In genomic region chr4:63102025-63102424, GRCm38 (mm10) we compare ENCODE assay signal across 25 mouse cellular contexts. TPM values are rescaled to one million over a fixed set of nuclear protein-coding genes. Genes with fewer than 3 reads are reported as not detected.
DNase-seq lines count a peak whose midpoint lies in the region; ATAC-seq and TF ChIP-seq lines count a peak whose summit lies in the region.
"Had no signal": no experiment of that assay in that cellular context is flagged by ENCODE, and none has a peak within 500 bp of the region (broad histone marks: within the 10 kb centered on the region; RNA-seq: fewer than 3 reads in every experiment).

No protein-coding gene starts in this region.

- no peak overlapping the region for H3K9ac ChIP-seq in liver, adult 2 months (ENCODE audit: low read depth, low read length)
- no peak overlapping the region for H3K9ac ChIP-seq in liver, embryonic 11.5 days (ENCODE audit: low read depth, low read length)
- H3K9ac ChIP-seq in liver, postnatal 0 days (replicated peaks) = no peak overlapping the region
- H3K9ac ChIP-seq: embryonic facial prominence, embryonic 13.5 days; embryonic facial prominence, embryonic 15.5 days; forebrain, embryonic 12.5 days had no signal

- H3K4me1 ChIP-seq in liver, adult 2 months (ENCODE audit: control insufficient read depth, insufficient read depth, low read length) = no peaks in the 10 kb centered on the region
- H3K4me1 ChIP-seq in liver, embryonic 11.5 days (replicated peaks; ENCODE audit: control insufficient read depth, insufficient read depth, low read length) = no peaks in the 10 kb centered on the region
- H3K4me1 ChIP-seq in liver, postnatal 0 days (ENCODE audit: insufficient read depth) = peaks cover 3% of the 10 kb centered on the region; the same call in 1 of the 2 replicates
- H3K4me1 ChIP-seq: embryonic facial prominence, embryonic 13.5 days; embryonic facial prominence, embryonic 15.5 days; forebrain, embryonic 10.5 days; forebrain, embryonic 12.5 days had no signal

- H3K9me3 ChIP-seq in liver, embryonic 11.5 days (ENCODE audit: control insufficient read depth, low read length) = no peaks in the 10 kb centered on the region
- no peaks in the 10 kb centered on the region for H3K9me3 ChIP-seq in liver, postnatal 0 days (ENCODE audit: low read length)
- H3K9me3 ChIP-seq: embryonic facial prominence, embryonic 15.5 days; forebrain, embryonic 12.5 days had no signal

- no peaks in the 10 kb centered on the region for H3K36me3 ChIP-seq in liver, adult 2 months (ENCODE audit: control insufficient read depth, insufficient read depth, low read length)
- H3K36me3 ChIP-seq in liver, embryonic 11.5 days (ENCODE audit: control insufficient read depth, insufficient read depth, low read length) = no peaks in the 10 kb centered on the region; the same call in 1 of the 2 replicates
- peaks cover 15% of the 10 kb centered on the region; the same call in 1 of the 2 replicates for H3K36me3 ChIP-seq in liver, postnatal 0 days (replicated peaks; ENCODE audit: insufficient read depth, low read length)

- DNase-seq in liver, adult 2 months (ENCODE audit: extremely low read depth, low read depth, low spot score) = peak; percentile 59
- no peak for DNase-seq in liver, embryonic 11.5 days (ENCODE audit: low spot score)
- no peak for DNase-seq in liver, postnatal 0 days
- no peak for DNase-seq in liver
- DNase-seq: adrenal gland, adult 2 months; adrenal gland, postnatal 10 days; adrenal gland, postnatal 25 days; cerebellum, adult 11 months; cerebellum, adult 18-20 months; cerebellum, adult 8-10 months; cerebellum, adult 9-11 months; cerebellum, postnatal 14 days; cerebellum, postnatal 36 days; embryo, embryonic 11 days had no signal

- no peak for TF ChIP-seq POLR2A in liver, adult 2 months (IDR thresholded peaks at IDR 0.05; ENCODE audit: extremely low read depth, insufficient read depth, low read length)

- TF ChIP-seq CTCF in liver, adult 2 months (IDR thresholded peaks at IDR 0.05; ENCODE audit: low read depth, low read length) = no peak
- no peak for TF ChIP-seq CTCF in liver, postnatal 0 days (IDR thresholded peaks at IDR 0.05; ENCODE audit: low read depth)

- WGBS in liver, adult 2 months = 42% methylated on average over 4 of the region's 4 CpGs
- WGBS in liver, embryonic 11.5 days = 73% methylated on average over 4 of the region's 4 CpGs
- 65% methylated on average over 4 of the region's 4 CpGs for WGBS in liver, postnatal 0 days (ENCODE audit: insufficient replicate concordance)

- no peak for TF ChIP-seq EP300 in liver, postnatal 0 days (IDR thresholded peaks at IDR 0.05; ENCODE audit: low read depth)

- ATAC-seq in liver, embryonic 11.5 days (replicated peaks; ENCODE audit: low FRiP score) = no peak
- ATAC-seq in liver, postnatal 0 days = peak; percentile 36
- ATAC-seq: forebrain, embryonic 14.5 days; forebrain, embryonic 16.5 days had no signal

- no peaks in the 10 kb centered on the region for H3K79me2 ChIP-seq in liver, adult 2 months (ENCODE audit: control insufficient read depth, insufficient read depth, low read length)

- no peak overlapping the region for H3K27ac ChIP-seq in liver, adult 2 months (replicated peaks; ENCODE audit: insufficient read depth, low read depth, low read length)
- no peak overlapping the region for H3K27ac ChIP-seq in liver, embryonic 11.5 days (ENCODE audit: low read depth, low read length)
- no peak overlapping the region for H3K27ac ChIP-seq in liver, postnatal 0 days (ENCODE audit: low read depth)
- H3K27ac ChIP-seq: embryonic facial prominence, embryonic 13.5 days; embryonic facial prominence, embryonic 15.5 days; forebrain, embryonic 10.5 days; forebrain, embryonic 12.5 days had no signal

- no peak overlapping the region for H3K4me3 ChIP-seq in liver, adult 2 months (ENCODE audit: insufficient read depth, low read depth, low read length)
- H3K4me3 ChIP-seq in liver, embryonic 11.5 days (ENCODE audit: low read depth, low read length) = no peak overlapping the region
- H3K4me3 ChIP-seq in liver, postnatal 0 days (ENCODE audit: low read depth, low read length) = no peak overlapping the region
- H3K4me3 ChIP-seq: embryonic facial prominence, embryonic 13.5 days; embryonic facial prominence, embryonic 15.5 days; erythroblast, embryonic 14.5 days; forebrain, embryonic 10.5 days; forebrain, embryonic 12.5 days had no signal

- H3K27me3 ChIP-seq in liver, adult 2 months (ENCODE audit: control insufficient read depth, insufficient read depth, low read length) = no peaks in the 10 kb centered on the region
- H3K27me3 ChIP-seq in liver, embryonic 11.5 days (replicated peaks; ENCODE audit: control insufficient read depth, insufficient read depth, low read length) = no peaks in the 10 kb centered on the region; the same call in 1 of the 2 replicates
- no peaks in the 10 kb centered on the region for H3K27me3 ChIP-seq in liver, postnatal 0 days (ENCODE audit: insufficient read depth, low read length)
- H3K27me3 ChIP-seq: embryonic facial prominence, embryonic 13.5 days; embryonic facial prominence, embryonic 15.5 days; forebrain, embryonic 12.5 days had no signal

- no peak overlapping the region for H3K4me2 ChIP-seq in liver, embryonic 11.5 days
- no peak overlapping the region for H3K4me2 ChIP-seq in liver, postnatal 0 days (ENCODE audit: low read depth, low read length)
- H3K4me2 ChIP-seq: embryonic facial prominence, embryonic 13.5 days; embryonic facial prominence, embryonic 15.5 days; forebrain, embryonic 12.5 days had no signal

RNA-seq across cellular contexts. Expression of gene Ambp, which starts 52.6 kb away (rescaled TPM):
- total RNA-seq in liver, adult 2 months (2014; rRNA removed) = 3,181 and 3,254 TPM in 2 replicates
- polyA plus RNA-seq in liver, adult 2 months (2012; rRNA removed) = 2,073 and 2,202 TPM in 2 replicates
- 736 and 748 TPM in 2 replicates for polyA plus RNA-seq in liver, embryonic 11.5 days (2014; fragmentation: Nextera tagmentation; extraction: Ambion mirVana)
- 2,449 and 2,507 TPM in 2 replicates for polyA plus RNA-seq in liver, postnatal 0 days (2015; fragmentation: Nextera tagmentation; extraction: Ambion mirVana)
- total RNA-seq: adrenal gland, postnatal 25 days; common myeloid progenitor, adult 5-6 weeks; ES-E14; MEL had no signal
- polyA plus RNA-seq: C2C12; embryonic facial prominence, embryonic 13.5 days; forebrain, embryonic 10.5 days; forebrain, embryonic 12.5 days; forebrain, embryonic 14.5 days had no signal
